Mouse (Mus musculus) ES-E14 (cell line): Measurements from ENCODE around the gene Akap1.
"Not testable (repeated sequence)": the region's sequence is repeated elsewhere in the genome, so short reads cannot be mapped to it uniquely, and the experiment has no call there.

Experiments
- CHD2 ChIP-seq: IDR thresholded peaks from 2 replicates; pipeline ENCODE4 v1.6.1; 2014; ENCODE audit warnings: mild to moderate bottlenecking, low read depth, low read length, inconsistent platforms
- HCFC1 ChIP-seq: IDR thresholded peaks from 2 replicates; pipeline ENCODE4 v1.6.1; 2012; ENCODE audit warnings: low read length, inconsistent platforms, borderline replicate concordance; ENCODE audit not compliant: insufficient read depth

DNA sequence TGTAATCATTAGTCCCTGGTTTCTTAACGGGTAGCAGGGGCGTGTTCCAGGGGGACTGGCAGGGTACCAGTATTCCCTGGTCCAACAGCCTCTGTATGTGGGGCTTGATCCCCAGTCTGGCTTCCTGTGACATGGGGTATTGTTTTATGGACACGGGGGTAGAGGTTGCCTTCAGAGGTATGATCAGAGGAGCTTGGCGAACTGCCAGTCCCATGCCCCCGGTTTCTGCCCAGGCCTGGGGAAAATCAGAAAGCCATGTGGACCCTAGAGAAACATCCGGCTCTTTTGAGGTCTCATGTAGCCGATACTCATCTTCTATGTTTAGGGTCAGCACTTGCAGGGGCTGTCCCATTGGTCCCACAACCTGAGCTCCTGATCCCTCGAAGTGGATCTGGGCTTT is 29.1 kb upstream of the Akap1 start:
- not testable (repeated sequence) for TF ChIP-seq HCFC1, CHD2
